Mouse (Mus musculus) small intestine, adult 2 months (tissue): ENCODE results near the gene Timm13.

Source experiments
- CTCF ChIP-seq: fragments of 200-500 bp; IDR thresholded peaks from 2 replicates; pipeline ENCODE4 v1.5.1; 2012; ENCODE audit warnings: low read depth, mild to moderate bottlenecking, control low read depth, inconsistent platforms, low read length, moderate library complexity, mixed read lengths; ENCODE audit not compliant: insufficient replicate concordance, insufficient read length; ENCODE audit errors: extremely low read depth
- POLR2A ChIP-seq: fragments of 200-500 bp; IDR thresholded peaks from 2 replicates; pipeline ENCODE4 v1.6.1; 2012; ENCODE audit warnings: low read depth, mild to moderate bottlenecking, control low read depth, inconsistent platforms, low read length, moderate library complexity

GRCm38 (mm10) chr10:80917779-80918434 lies 17.1 kb upstream of the Timm13 start, which contains the start of gene Lmnb2:
- TF ChIP-seq CTCF (no peak), POLR2A (no peak; the same call in 1 of the 2 replicates)
